Mouse (Mus musculus): Measurements from ENCODE around the gene Dnmt3l.

The Dnmt3l gene

DNA sequence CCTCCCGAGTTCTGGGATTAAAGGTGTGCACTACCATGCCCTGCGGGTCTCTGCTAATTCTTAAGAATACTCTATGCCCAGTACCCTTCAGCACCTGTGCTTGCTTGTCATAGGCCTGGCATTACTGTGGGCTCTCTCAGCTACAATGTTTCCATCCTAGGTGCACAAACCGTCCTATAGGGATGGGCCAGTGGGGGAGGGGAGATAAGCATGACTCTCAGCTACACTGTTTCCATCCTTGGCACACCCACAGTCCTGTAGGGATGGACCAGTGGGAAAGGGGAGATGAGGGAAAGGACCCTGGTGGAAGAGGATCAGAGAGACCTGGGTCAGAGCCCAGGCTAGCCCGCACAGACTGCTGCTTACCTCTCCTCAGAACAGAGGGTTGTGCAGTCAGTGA lies 4.6 kb upstream of the Dnmt3l start:
- DNase-seq (ENCODE audit: low read depth), result no peak

DNA sequence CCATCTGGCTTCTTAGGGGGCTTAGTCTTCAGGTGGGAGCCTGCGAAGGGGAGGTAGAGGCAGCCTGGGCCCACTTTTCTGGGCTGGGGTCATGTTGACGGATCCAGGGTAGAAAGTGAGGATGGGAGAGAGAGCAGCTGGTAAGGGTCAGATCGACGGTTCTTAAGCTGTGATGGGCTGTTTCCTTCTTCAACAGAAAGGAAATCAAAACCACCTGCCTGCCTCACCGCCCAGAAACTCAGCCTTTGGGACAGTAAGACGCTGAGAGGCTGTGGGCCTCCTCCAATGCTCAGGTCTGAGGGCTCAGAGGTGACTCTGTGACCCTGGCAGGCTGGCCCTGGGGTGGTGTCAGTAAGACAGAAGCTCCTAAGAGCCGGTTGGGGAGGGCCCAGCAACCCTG lies 349 bp downstream of the Dnmt3l start:
- no peak for DNase-seq (ENCODE audit: low read depth)

DNA sequence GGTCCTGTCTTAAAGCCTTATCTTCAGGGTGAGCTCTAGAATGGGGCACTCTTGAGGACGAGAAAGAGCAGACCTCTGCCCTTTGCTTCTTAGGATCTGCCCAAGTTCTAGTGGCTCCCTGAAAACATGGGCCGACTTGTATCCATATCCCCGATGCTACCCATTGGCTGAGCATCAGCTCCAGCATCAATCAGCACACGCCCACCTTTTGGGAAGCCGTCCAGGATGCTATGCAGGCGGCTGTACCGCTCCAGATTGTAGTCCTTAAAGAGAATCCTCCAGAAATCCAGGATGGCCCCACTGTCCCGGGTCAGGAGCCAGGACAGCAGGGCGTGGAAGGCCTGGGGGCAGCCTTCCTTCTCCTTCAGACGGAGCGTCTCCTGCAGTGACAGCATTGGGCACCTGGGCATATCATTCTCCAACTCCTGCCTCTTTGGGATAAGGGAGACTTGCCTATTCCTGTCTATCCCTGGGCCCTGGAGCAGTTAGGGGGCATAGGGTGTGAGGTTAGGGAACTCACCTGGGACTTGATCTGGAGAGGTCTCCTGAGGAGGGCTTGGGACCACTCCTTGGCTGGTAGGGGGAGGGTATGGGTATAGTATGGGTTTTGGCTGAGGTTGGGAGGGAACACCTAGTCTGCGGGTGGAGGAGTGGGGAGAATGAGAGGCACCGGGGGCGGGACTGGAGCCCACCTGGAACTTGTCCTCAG lies 1.1 kb downstream of the Dnmt3l start:
- no peak for DNase-seq (ENCODE audit: low read depth)

DNA sequence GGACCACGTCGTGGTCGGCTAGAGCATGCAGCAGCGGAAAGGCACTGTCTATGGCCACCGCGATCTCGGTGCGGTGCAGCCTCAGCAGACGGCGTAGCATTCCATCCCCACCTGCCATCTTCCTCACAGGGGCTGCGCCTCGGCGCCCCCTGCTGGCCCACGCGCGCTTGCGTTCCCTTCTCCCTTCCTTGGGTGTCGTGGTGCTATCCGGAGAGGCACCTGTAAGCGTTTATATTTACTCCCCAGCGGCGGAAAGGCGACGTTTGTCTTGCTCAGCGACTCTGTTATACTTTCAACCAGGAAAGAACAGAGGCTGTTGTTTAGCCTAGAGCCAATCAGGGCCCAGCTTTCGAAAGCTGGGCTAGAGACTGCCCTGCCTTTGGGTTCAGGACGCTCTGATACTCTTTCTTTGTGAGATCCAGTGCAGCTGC lies 1.7 kb downstream of the Dnmt3l start, which contains the start of gene Aire:
TSS of gene Aire (minus strand) at position 205 of the 431 bp plus-strand sequence.
- peak; percentile 56 for DNase-seq (ENCODE audit: low read depth)

DNA sequence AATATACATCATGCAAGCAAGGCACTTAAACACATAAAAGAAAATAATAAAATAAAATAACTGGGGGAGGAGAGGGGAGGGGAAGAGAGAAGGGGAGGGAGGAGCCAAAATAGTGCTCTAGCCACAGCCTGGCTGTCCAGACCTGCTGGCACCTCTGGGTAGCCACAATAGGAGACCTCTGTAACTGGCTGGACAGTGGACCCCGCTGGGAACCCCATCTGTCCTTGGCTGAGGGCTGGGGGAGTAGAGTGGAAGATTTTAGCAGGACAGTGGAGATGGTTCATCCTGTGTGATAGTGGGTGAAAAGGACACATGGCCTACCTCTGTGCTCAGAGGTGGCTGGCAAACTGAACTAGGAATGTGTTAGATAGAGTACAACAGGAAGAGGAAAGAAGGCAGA lies 2.8 kb downstream of the Dnmt3l start:
- no peak for DNase-seq (ENCODE audit: low read depth)

DNA sequence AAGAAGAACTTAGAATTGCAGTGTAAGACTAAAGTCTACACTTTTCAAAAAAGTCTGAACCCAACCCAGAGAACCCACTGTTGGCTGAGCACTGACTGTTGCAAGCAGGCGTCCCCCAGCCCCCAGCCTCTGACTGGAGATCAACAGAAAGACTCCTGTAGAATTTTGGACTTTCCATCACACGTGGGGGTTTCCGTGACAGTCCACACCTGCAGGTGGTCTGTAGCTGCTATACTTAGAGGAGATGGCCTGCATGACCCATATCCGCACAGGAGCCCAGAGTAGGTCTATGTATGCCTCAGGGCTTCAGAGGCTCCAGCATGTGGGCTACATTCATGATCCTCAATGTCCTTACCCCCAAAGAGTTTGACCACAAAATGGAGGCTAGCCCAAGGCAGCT lies 4.6 kb downstream of the Dnmt3l start:
- no peak for DNase-seq (ENCODE audit: low read depth)

DNA sequence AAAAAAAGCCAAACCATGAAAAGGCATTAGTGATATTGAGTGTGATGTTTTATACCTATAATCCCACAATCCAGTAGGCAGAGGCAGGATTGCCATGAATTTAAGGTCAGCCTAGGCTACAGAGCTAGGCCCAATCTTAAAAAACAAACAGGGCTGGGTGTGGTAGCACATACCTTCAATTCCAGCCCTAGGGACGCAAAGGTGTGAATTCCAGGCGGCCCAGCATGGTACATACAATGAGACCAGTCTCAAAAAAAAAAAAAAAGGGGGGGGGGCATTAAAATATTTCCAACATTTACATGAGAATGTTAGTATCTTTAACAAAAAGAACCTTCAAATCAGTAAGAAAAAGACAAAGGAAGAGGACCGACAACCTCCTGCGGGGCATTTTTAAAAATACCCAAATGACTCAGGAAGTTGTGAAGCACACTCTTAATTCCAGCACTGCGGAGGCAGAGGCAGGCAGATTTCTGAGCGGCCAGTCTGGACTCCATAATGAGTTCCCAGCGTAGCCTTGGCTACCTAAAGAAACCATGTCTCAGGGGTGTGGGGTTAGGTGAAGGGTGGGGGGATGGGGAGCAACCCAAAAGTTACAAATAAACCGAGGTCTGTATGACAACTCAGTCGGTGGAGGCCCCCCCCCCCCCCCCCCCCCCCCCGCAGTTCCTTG lies 6.4 kb downstream of the Dnmt3l start:
- DNase-seq (ENCODE audit: low read depth), result no peak

DNA sequence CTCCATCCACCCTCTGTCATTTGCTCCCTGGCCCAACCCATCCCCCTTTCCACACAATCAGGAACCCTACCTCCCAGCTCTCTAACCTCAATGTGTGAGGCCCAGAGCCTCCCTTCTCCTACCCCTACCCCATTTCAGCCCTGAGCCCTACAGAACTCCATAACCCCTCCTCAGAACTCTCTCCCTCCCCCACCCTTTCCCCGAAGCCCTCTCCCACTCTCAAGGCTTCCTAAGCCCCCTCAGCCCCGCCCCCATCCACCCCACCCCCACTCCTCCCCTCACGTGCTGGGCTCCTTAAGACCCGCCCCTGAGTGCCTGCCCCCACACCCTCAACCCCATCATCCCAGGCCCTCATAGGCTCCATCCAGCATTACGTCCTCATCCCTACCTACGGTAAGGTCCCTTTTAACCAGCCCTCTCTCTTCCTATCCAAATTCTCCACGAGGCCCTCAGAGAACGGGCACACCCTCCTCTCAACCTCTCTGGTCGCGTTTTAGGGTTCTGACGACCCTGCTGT lies 7.8 kb downstream of the Dnmt3l start:
- DNase-seq (ENCODE audit: low read depth), result no peak

DNA sequence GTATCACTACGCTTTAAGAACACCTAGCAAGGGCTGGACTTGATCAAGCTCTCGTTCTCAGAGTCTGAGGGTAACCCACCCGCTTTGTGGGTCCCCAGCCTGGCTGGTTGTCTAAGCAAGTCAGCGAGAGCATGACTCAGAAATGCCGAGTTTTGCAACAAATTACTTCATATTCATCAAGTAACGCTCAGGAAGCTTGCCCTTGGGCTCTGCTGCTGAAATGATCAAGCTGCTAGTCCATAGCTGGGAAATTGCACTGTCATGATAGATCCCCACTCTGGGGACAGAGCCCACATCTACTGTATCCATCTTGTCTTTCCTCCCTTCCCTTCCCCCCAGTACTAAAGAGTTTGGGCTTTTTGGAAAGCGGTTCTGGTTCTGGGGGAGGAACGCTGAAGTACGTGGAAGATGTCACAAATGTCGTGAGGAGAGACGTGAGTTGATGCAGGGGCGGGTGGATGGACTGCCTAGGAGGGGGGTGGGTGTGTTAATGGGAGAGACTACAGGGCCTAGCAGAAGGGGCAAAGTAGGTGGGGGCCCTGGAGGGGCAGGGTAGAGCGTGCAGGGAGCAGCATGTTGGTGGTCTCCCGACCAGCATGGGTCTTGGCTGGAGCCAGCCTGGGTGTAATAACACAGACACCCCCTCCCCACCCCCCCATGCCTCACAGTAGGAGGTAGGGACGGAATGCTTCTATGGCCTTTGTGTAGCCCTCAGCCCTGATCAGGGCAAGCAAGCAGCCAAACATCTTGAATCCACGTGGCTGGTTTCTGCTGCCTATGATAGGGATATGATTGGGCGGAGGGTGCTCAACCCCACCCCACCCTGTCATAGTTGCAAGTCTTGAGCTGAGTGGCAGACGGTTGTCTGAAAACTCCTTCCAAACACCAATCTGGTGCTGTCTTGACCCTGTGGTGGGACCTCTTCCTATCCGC lies 13.2 kb downstream of the Dnmt3l start:
- peak; percentile 33 for DNase-seq (ENCODE audit: low read depth)

DNA sequence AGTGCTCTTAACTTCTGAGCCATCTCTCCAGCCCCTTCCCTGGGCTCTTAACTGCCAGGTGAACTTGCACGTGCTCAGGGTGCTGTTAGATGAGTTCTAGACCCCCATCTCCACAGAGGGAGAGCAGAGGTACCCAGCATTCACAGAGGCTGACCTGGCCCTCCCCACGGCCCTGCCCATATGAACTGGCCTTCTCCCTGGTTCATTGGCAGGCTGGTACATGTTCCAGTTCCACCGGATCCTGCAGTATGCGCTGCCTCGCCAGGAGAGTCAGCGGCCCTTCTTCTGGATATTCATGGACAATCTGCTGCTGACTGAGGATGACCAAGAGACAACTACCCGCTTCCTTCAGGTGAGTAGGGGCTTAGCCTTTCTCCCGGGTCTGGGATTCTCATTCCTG lies 15.3 kb downstream of the Dnmt3l start:
- DNase-seq (ENCODE audit: low read depth), result no peak

DNA sequence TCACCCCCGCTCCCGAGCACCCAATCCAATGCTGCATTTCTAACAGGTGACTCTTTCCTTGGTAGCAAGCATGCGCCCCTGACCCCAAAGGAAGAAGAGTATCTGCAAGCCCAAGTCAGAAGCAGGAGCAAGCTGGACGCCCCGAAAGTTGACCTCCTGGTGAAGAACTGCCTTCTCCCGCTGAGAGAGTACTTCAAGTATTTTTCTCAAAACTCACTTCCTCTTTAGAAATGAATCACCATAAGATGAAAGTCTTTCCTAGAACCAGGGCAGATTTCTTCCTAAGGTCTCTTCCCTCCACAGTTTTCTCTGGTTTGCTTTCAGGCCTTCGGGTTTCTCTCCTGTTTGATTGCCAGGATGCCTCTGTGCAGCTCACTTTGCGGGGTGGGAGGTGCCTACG lies 21.4 kb downstream of the Dnmt3l start:
- DNase-seq (ENCODE audit: low read depth), result no peak

DNA sequence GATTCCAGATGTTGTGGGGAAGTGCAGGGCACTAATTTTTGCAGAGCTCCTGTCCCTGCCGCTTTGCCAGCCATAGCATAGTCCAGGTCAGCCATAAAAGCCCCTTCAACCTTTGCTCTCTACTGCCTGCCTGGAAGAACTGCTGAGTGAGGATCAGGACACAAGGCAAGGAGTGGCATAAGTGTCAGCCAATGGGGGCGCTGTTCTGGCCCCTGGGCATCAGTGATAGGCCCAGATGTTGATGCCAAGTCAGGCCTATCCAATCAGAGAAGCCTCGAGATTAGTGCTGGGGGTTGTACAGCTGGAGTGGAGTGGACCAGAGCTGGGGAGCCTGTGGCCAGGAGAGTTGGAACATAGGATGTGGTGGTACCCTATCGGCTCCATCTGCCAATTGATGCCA lies 25.5 kb downstream of the Dnmt3l start:
- DNase-seq (ENCODE audit: low read depth), result no peak

DNA sequence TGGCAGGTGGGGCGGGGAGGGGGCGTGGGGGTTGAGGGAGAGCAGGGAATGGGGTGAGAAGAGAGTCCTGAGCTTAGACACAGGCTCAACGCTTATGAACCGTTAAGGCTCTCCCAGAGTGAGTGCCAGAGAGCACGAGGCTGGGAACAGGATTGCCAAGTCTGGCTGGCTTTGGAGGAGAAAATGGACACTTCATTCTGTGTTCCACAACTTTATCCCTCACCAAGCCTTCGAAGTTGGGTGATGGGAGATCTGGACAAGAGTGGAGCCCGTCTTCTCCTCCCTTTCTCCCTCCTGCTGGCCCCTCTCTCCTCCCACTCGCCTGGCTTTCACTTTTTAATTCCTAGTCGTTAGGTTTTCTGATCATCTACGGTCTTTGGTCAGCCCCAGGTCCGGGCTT lies 26.8 kb downstream of the Dnmt3l start:
- no peak for DNase-seq (ENCODE audit: low read depth)

DNA sequence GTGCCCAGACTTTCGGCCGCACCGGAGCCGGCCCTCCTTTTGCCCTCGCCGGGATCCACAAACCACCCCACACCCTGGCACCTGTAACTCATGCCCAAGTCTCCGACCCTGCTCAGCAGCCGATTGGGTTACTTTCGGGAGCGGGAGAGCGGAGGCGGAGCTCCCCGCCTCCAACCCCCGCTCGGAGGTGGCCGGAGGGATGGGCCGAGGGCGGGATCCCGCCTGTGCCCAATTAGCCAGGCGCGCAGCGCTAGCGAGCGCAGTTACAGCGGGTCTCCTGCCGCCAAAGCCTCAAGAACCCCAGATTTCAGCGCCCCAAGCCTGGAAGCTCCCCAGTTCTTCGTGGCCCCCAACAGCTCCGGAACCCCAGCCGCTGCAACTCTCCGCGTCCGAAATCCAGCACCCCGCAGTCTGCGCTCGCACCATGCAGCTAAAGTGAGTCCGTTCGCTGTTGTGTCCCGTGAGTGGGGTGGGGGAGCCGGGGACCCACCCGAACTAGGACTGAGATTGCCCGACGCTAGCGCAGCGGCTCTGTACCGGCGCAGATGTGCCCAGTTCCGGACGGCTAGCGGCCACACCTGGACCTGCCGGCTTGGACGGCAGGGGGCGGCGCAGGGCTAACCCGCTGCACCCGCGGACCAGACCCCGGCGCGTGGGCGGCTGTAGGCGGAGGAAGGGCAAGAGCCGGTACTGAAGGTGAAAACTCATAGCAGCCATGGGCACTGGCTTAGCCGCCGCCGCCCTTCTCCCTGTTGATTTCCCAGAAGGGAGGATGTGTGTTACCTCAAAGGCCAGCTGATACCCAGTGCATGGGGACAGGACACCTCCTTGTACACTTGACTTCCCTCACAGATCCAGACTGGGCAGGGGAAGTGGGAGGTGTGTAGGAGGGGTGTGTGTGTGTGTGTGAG lies 27.6 kb downstream of the Dnmt3l start, which contains the start of gene Icosl:
TSS of gene Icosl (plus strand) at position 202 of the 911 bp plus-strand sequence.
- DNase-seq (ENCODE audit: low read depth), result peak; percentile 42

DNA sequence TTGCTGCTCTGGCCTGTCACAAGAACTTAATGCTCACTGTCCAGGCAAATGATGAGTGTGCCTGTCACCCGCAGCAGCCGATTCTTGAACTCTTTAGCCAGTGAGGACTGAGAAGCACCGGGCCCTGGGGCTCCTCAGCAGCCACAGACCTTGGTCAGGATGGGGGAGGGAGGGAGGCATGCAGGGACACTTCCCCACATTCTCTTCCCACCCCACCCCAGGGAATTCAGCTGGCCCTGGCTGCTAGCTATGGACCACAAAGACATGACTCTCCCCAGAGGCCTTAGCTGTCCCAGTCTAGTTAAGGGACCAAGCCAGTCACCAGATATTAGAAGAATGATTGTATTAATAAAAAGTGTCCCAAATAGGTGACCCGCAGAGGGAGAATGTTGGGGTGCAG lies 32.4 kb downstream of the Dnmt3l start:
- DNase-seq (ENCODE audit: low read depth), result no peak

DNA sequence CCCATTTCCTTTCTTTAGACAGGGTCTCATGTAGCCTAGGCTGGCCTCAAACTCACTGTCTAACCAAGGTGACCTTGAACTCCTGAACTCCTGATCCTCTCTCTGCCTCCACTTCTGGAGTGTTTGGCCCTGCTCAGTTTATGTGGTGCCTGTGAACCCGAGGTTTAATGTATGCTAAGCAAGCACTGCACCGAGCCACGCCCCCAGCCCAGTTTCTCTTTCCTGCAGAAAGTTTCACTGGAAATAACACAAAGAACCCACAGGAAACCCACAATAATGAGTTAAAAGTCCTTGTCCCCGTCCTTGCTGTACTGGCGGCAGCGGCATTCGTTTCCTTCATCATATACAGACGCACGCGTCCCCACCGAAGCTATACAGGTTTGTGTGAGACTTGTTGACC lies 33.2 kb downstream of the Dnmt3l start:
- no peak for DNase-seq (ENCODE audit: low read depth)

DNA sequence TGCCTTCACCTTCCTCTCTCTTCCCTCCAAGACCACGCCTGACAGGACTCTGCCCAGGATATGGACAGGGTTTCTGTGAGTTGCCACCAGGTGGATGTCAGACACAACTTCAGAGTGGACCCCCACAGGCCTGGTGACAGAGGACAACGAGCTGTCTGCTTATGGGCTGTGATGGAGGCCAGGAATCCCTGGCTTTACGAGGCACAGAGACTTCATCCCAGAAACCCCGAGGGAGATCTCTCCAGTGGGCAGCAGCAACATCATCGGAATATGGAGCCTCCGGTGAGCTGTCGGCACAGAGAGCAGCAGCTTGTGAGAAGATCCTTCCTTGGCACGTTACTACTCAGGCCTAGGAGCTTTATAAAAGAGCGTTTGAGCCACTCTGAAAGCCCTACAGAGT lies 36.1 kb downstream of the Dnmt3l start:
- no peak for DNase-seq (ENCODE audit: low read depth)

DNA sequence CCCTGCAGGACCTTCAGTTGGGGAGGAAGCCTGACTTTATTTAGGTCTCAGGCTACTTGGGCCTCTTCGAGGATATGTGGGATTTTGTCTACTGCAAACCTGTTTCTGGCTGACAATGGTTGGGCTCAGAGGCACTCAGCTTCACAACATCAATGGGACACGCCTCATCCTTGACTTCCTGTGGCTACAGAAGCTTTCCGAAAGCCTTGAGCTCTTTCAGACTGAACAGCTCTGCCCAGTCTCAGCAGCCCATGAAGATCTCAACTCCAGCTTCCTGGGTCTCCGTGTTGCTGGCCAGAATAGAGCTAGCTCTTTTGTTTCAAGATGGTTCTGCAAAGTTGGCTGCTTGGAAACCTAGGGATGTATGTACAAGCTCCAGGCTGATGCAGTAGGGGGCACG lies 36.5 kb downstream of the Dnmt3l start:
- DNase-seq (ENCODE audit: low read depth), result no peak

DNA sequence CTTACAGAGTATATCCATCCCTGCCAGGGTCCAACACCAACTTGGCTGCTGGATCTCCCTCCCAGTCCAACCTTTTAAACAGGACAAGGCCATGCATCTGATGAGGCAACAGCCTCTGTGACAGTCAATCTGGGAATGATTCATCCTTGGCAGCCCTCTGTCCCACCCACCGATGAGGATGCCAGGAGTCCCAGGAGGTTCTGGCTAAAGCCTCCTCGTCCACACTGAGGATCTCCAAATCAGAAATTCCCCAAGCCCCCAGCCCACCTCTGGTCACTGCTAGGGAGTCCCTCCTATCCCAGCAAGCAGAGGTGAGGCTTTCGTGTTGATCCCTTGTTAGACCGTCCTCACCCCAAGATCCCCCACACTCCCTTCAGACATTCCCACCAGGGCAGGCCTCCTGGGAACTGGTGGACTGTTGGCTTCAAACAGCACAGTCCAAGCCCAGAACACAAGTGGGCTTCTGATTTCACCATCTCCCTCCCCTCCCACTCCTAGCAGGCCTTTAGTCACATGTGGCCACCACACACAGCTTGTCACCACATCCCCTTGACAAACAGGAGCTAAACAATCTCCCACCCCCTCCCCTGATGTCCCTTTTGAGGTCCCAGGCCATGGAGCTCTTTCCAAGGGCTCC lies 38.3 kb downstream of the Dnmt3l start:
- DNase-seq (ENCODE audit: low read depth), result no peak

DNA sequence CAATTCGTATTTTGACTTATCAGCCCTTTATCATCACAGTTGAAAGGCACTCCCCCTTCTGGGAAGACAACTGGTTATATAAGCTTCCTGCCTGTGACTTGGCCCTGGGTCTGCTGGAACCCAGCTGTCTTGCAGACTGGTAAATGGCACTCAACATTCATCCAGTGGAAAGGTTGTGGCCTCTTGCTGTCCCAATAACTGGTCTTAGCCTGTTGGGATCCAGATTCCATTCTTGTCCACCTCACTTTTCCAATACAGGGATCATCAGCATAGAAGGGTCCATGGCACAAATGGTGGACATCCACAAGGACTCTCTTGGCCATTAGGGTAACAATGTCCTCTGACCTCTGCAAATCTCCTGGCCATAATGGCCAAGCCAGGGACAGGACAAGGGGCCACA lies 42.3 kb downstream of the Dnmt3l start:
- DNase-seq (ENCODE audit: low read depth), result no peak

DNA sequence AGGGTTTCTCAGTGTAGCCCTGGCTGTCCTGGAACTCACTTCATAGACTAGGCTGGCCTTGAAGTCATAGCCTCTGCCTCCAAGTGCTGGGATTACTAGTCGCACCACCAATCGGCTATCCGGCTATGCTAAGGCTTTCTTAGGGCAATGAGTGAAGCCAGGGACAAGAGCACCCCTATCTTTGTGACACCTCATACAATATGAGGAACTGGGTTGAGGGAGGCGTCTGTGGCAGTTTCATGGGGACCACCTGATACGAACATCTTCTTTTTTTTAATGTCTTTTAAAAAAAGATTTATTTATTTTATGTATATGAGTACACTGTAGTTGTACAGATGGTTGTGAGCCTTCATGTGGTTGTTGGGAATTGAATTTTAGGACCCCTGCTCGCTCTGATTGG lies 44.0 kb downstream of the Dnmt3l start:
- no peak for DNase-seq (ENCODE audit: low read depth)
